Mouse (Mus musculus) forebrain, embryonic 14.5 days (tissue): Measurements from ENCODE around the gene Gimd1. TPM values are rescaled to one million over a fixed set of nuclear protein-coding genes. Genes with fewer than 3 reads are reported as not detected.

Experiments
- ATAC-seq: fragments of 200-750 bp; cut with Nextera tagmentation; 2 replicates; pipeline ENCODE4 v1.8.0; 2017; ENCODE audit warnings: mild to moderate bottlenecking, moderate library complexity
- DNase-seq: peaks from one replicate; pipeline ENCODE4 v3.0.0-alpha.2; 2015; ENCODE audit warnings: low spot score
- H3K27ac ChIP-seq: fragments of 300-500 bp; sonication (generic); 2 replicates; pipeline ENCODE4 v1.5.1; 2014; ENCODE audit warnings: low read depth, mild to moderate bottlenecking, control low read depth, low read length, moderate library complexity
- H3K27me3 ChIP-seq: fragments of 300-500 bp; sonication (generic); replicated peaks from 2 replicates; pipeline ENCODE4 v1.6.1; 2014; ENCODE audit warnings: low read length, control low read depth, mixed read lengths; ENCODE audit not compliant: control insufficient read depth, insufficient read depth
- H3K36me3 ChIP-seq: fragments of 300-500 bp; sonication (generic); 2 replicates; pipeline ENCODE4 v1.6.1; 2014; ENCODE audit warnings: low read length, control low read depth; ENCODE audit not compliant: control insufficient read depth, insufficient read depth
- H3K4me1 ChIP-seq: fragments of 300-500 bp; sonication (generic); 2 replicates; pipeline ENCODE4 v1.6.1; 2014; ENCODE audit warnings: antibody characterized with exemption, low read length, control low read depth; ENCODE audit not compliant: control insufficient read depth, insufficient read depth
- H3K4me2 ChIP-seq: fragments of 300-500 bp; sonication (generic); 2 replicates; pipeline ENCODE4 v1.6.1; 2014; ENCODE audit warnings: mild to moderate bottlenecking, control low read depth, low read length
- H3K4me3 ChIP-seq: fragments of 300-500 bp; sonication (generic); 2 replicates; pipeline ENCODE4 v1.5.1; 2014; ENCODE audit warnings: low read depth, low read length, control low read depth
- H3K9ac ChIP-seq: fragments of 300-500 bp; sonication (generic); 2 replicates; pipeline ENCODE4 v1.6.1; 2014; ENCODE audit warnings: mild to moderate bottlenecking, low read length, control low read depth, moderate library complexity
- H3K9me3 ChIP-seq: fragments of 300-500 bp; sonication (generic); replicated peaks from 2 replicates; pipeline ENCODE4 v1.6.1; 2016; ENCODE audit warnings: low read length, control low read depth, mixed read lengths; ENCODE audit not compliant: control insufficient read depth
- WGBS: fragments of 180-500 bp; shearing (Covaris S2); extraction: QIAGEN DNeasy Blood & Tissue Kit; methylation state at CpG from one replicate; pipeline ENCODE4 v1.1.7; 2014; 5-methylcytosine and 5-hydroxymethylcytosine counted together
- polyA plus RNA-seq: library from polyadenylated mRNA; unstranded; fragments of >200 nt; fragmentation: Nextera tagmentation; extraction: Ambion mirVana; gene quantifications from 2 replicates; pipeline ENCODE4 v1.2.1, GENCODE M21; 2014

Gene Gimd1
- not detected in 2 replicates for polyA plus RNA-seq

GRCm38 (mm10) chr3:132629601-132630239 is at the start of gene Gimd1:
Gene Gimd1 (plus strand): TSS chr3:132629820.
- 95% methylated on average over 11 of the region's 11 CpGs for WGBS
- ATAC-seq = no peak

GRCm38 (mm10) chr3:132581198-132581597 is 48.4 kb upstream of the Gimd1 start:
- no peak overlapping the region for H3K4me3 ChIP-seq
- H3K4me2 ChIP-seq = no peak overlapping the region
- no peaks in the 10 kb centered on the region for H3K36me3 ChIP-seq
- no peak for DNase-seq
- H3K9me3 ChIP-seq = no peaks in the 10 kb centered on the region
- 62% methylated on average over 3 of the region's 3 CpGs for WGBS
- H3K27me3 ChIP-seq = no peaks in the 10 kb centered on the region
- H3K9ac ChIP-seq = no peak overlapping the region
- no peak for ATAC-seq
- no peak overlapping the region for H3K27ac ChIP-seq
- no peaks in the 10 kb centered on the region for H3K4me1 ChIP-seq

More at GRCm38 (mm10) chr3:132629601-132630239, at the start of gene Gimd1:
- Histone ChIP-seq H3K27me3 (no peaks in the 10 kb centered on the region), H3K4me3 (no peak within 1 kb of the TSS), H3K4me2 (no peak within 1 kb of the TSS), H3K27ac (no peak within 1 kb of the TSS), H3K9ac (no peak within 1 kb of the TSS), H3K9me3 (no peaks in the 10 kb centered on the region), H3K36me3 (no peaks in the 10 kb centered on the region), H3K4me1 (no peaks in the 10 kb centered on the region)
- DNase-seq = no peak

DNA sequence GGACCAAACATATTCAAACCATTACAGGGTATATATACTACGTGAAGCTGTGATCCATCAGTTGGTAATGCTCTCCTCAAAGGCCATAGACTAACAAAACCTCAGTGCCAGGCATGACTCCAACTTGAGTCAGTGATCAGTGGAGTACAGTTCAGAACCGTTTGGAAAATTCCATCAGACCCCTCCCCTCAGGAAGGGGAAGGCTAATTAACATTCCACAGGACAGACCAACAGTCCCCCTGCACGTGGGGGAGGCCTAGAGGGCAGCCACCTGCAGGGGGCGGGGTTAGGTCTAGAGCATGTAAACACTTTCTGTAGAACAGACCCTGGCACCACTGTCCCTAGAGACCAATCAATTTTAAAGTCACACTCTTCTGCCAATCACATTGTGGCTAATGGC is 47.3 kb upstream of the Gimd1 start:
- DNase-seq (no peak), ATAC-seq (no peak)
- no peaks in the 10 kb centered on the region for H3K4me1 ChIP-seq
- 52% methylated on average over 4 of the region's 4 CpGs for WGBS
- H3K27me3 ChIP-seq = no peaks in the 10 kb centered on the region
- H3K4me2 ChIP-seq = no peak overlapping the region
- H3K27ac ChIP-seq = no peak overlapping the region
- no peak overlapping the region for H3K4me3 ChIP-seq
- H3K36me3 ChIP-seq = no peaks in the 10 kb centered on the region
- no peak overlapping the region for H3K9ac ChIP-seq
- H3K9me3 ChIP-seq = no peaks in the 10 kb centered on the region

DNA sequence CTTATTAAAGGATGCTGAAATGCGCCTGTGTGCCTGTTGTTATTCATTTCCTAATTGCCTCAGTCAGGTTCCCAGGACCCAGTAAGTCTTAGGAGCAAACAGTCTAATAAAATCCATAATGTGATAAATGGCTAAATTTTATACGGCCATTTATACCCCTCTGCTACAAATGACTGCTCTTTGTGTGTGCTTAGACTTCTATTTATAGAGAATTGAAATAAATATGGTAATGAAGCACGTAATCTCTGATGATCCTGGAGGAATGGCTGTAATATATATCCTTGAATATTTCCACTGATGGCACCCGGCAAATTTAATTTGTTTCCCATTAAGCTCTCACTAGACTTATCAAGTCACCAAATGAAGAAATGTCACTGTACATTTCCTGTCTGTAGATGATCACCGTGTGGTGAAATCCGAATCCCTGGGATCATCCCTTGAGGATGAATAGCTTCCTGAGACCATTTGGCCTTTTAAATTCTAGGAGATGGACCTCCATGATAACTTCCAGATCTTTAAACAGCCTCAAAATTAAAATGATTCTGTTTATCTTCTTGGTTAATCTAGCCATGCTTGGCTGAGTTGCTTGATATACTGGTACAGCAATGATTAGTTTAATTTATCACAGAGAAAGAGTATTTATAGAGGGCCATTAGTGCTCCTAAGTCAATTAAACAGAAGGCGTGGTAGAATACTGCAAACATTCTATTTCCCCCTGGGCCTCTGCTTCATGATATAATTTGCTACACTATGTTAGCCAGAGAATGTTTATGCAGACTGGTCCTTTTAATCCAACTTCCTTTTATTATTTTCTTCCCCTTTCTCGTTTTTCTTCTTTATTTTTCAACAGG is 44.3 kb upstream of the Gimd1 start:
- no peak for DNase-seq
- 82% methylated on average over 8 of the region's 8 CpGs for WGBS

DNA sequence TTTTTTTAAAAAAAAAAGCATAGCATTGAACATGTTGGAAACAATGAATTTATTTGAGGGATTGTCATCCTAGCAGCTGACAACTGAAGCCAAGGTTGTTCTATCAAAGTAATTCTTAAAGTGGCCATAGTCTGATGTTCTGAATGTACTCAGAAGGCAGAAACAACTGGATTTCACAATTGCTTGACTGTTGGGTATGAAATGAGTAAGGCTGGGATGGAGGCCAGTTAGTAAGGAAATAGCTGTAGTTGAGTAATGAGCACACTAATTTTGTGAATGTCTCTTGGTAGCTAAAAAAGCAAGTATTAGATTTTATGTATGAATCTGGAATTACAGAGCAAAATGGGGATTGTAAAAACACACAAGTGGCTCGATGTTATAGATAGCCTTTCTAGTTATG is 41.5 kb upstream of the Gimd1 start:
- ATAC-seq (no peak), DNase-seq (no peak)
- Histone ChIP-seq H3K4me1 (no peaks in the 10 kb centered on the region), H3K36me3 (no peaks in the 10 kb centered on the region), H3K9me3 (no peaks in the 10 kb centered on the region), H3K9ac (no peak overlapping the region), H3K27me3 (no peaks in the 10 kb centered on the region), H3K4me2 (no peak overlapping the region), H3K27ac (no peak overlapping the region), H3K4me3 (no peak overlapping the region)
- 96% methylated on average over 1 of the region's 1 CpGs for WGBS

More for the DNA sequence above, 44.3 kb upstream of the Gimd1 start:
- Histone ChIP-seq H3K27me3 (no peaks in the 10 kb centered on the region), H3K36me3 (no peaks in the 10 kb centered on the region), H3K4me3 (no peak overlapping the region), H3K27ac (no peak overlapping the region), H3K9ac (no peak overlapping the region), H3K4me2 (no peak overlapping the region), H3K4me1 (no peaks in the 10 kb centered on the region), H3K9me3 (no peaks in the 10 kb centered on the region)
- no peak for ATAC-seq

DNA sequence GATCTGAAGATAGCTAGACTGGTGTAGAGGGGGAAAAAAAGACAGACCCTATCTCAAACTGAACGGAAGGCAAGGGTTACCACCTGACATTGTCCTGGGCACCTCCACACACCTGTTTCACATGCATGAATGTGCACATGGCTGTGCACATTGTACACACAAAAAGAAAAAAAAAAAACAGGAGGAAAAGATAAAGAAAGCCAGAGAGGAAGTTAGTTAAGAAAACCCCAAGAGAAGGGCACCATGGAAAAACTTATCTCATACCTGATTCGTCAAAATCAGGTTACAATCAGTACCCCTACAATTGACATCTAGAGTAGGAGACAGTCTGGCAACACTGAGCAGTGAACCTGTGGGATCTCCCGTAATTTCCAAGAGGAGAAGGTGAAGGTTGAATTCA is 39.6 kb upstream of the Gimd1 start:
- no peaks in the 10 kb centered on the region for H3K36me3 ChIP-seq
- H3K9me3 ChIP-seq = no peaks in the 10 kb centered on the region
- ATAC-seq (no peak), DNase-seq (no peak)
- H3K4me1 ChIP-seq = no peaks in the 10 kb centered on the region
- H3K27ac ChIP-seq = no peak overlapping the region
- H3K9ac ChIP-seq = no peak overlapping the region
- no peak overlapping the region for H3K4me2 ChIP-seq
- no peaks in the 10 kb centered on the region for H3K27me3 ChIP-seq
- 77% methylated on average over 3 of the region's 3 CpGs for WGBS
- H3K4me3 ChIP-seq = no peak overlapping the region

DNA sequence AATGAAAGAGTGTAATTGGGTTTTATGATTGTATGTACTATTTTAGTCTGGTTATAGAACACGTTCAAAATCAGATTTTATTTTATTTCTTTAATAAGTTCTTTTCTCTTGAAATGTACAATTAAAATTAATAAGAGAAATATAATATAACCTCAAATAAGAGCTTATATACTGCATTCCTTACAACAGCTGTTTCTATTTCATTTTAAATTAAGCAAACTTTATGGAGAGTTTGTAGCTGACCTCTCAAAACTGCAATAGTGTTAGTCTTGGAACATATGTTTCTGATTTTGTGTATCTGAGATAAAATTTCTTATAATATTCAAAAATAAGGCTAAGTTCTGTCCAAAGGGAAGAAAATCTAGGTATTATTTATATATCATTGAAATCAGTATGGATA is 39.0 kb upstream of the Gimd1 start:
- no peak overlapping the region for H3K4me2 ChIP-seq
- no peaks in the 10 kb centered on the region for H3K4me1 ChIP-seq
- no peaks in the 10 kb centered on the region for H3K9me3 ChIP-seq
- no peak overlapping the region for H3K27ac ChIP-seq
- no peak overlapping the region for H3K9ac ChIP-seq
- no peaks in the 10 kb centered on the region for H3K36me3 ChIP-seq
- no peak for DNase-seq
- H3K4me3 ChIP-seq = no peak overlapping the region
- WGBS = 53% methylated on average over 1 of the region's 1 CpGs
- ATAC-seq = no peak
- no peaks in the 10 kb centered on the region for H3K27me3 ChIP-seq

DNA sequence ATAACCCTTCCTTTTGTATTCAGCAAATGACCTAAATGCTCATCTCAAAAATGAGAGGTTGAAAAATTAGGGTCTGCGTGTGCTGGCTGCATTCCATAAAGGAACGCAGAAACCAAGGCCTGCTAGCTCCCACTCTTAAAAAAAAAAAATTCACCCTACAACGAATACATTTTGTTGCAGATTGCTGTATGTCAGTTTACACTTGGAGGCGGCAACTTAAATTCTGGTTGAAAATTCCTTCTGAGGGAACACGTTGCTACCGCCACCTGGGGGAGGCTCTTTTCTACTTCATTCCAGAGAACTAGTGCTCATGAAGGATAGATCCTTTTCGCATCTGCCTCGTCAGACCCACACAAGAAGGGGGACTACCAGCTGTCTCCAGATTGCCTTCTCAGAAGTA is 879 bp upstream of the Gimd1 start:
- H3K27me3 ChIP-seq = no peaks in the 10 kb centered on the region
- H3K27ac ChIP-seq = no peak overlapping the region
- DNase-seq = peak; percentile 9
- 58% methylated on average over 8 of the region's 8 CpGs for WGBS
- no peaks in the 10 kb centered on the region for H3K9me3 ChIP-seq
- no peak overlapping the region for H3K9ac ChIP-seq
- no peak overlapping the region for H3K4me2 ChIP-seq
- ATAC-seq = no peak
- H3K4me3 ChIP-seq = no peak overlapping the region
- no peaks in the 10 kb centered on the region for H3K4me1 ChIP-seq
- no peaks in the 10 kb centered on the region for H3K36me3 ChIP-seq

- H3K36me3 ChIP-seq = no peaks in the 10 kb centered on the region
- no peak overlapping the region for H3K9ac ChIP-seq
- H3K27ac ChIP-seq = no peak overlapping the region
- H3K9me3 ChIP-seq = no peaks in the 10 kb centered on the region
- 67% methylated on average over 2 of the region's 2 CpGs for WGBS
- no peak for ATAC-seq
- no peak overlapping the region for H3K4me3 ChIP-seq
- no peak overlapping the region for H3K4me2 ChIP-seq
- H3K4me1 ChIP-seq = no peaks in the 10 kb centered on the region
- no peak for DNase-seq
- H3K27me3 ChIP-seq = no peaks in the 10 kb centered on the region
Observed at GRCm38 (mm10) chr3:132633261-132633660, 3.6 kb downstream of the Gimd1 start.
